Mouse (Mus musculus) brain, embryonic 14.5 days (tissue): ENCODE measurements at regions not wholly inside any gene's neighbourhood (a gene's known extent, or its start where the extent isn't known, plus 50 kb on each side); places are given as distances from the start of the nearest gene placed in this dataset.

Experiments
- DNase-seq: peaks from one replicate; pipeline ENCODE4 v3.0.0-alpha.2; 2011; ENCODE audit warnings: low read depth
- CTCF ChIP-seq: fragments of 200-500 bp; IDR thresholded peaks from 2 replicates; pipeline ENCODE4 v1.5.1; 2012; ENCODE audit warnings: inconsistent platforms, mild to moderate bottlenecking, moderate library complexity, borderline replicate concordance; ENCODE audit not compliant: insufficient read depth, insufficient read length; ENCODE audit errors: extremely low read depth
- POLR2A ChIP-seq: fragments of 200-500 bp; IDR thresholded peaks from 2 replicates; pipeline ENCODE4 v1.6.1; 2012; ENCODE audit warnings: mild to moderate bottlenecking, inconsistent platforms, borderline replicate concordance; ENCODE audit not compliant: poor library complexity, insufficient read depth, insufficient read length, severe bottlenecking; ENCODE audit errors: extremely low read depth

GRCm38 (mm10) chr1:96732366-96732765, 139.6 kb downstream of the Slco4c1 start:
- DNase-seq: peak; percentile 21
- TF ChIP-seq POLR2A: no peak
- TF ChIP-seq CTCF: no peak

DNA sequence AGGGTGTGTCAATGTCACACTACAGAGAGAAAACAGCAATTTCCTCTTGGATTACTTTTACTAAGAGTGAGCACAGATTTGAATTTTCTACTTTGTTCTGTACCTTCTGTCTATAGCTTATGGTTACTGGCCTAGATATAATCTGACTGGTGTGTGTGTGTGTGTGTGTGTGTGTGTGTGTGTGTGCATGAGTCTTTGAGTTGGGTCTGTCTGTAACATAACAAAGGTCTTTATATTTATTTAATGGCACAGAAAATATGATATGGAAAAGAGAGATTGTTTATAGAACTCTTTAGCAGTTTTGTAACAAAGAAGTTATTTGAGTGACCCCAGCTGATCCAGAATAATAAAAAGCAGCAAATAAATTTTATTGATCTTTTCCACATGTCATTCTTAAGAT, 140.1 kb downstream of the Slco4c1 start:
- TF ChIP-seq POLR2A: no peak
- no peak for DNase-seq
